Mouse (Mus musculus) hindbrain, embryonic 14.5 days (tissue): ENCODE measurements at regions not wholly inside any gene's neighbourhood (a gene's known extent, or its start where the extent isn't known, plus 50 kb on each side); places are given as distances from the start of the nearest gene placed in this dataset.

Experiments
- ATAC-seq: fragments of 200-750 bp; cut with Nextera tagmentation; 2 replicates; pipeline ENCODE4 v1.8.0; 2017; ENCODE audit warnings: moderate number of reproducible peaks, mild to moderate bottlenecking, moderate TSS enrichment, moderate library complexity; ENCODE audit not compliant: low FRiP score
- DNase-seq: peaks from one replicate; pipeline ENCODE4 v3.0.0-alpha.2; 2015; ENCODE audit warnings: low spot score
- H3K27ac ChIP-seq: fragments of 300-500 bp; sonication (generic); 2 replicates; pipeline ENCODE4 v1.5.1; 2014; ENCODE audit warnings: mild to moderate bottlenecking, moderate library complexity
- H3K27me3 ChIP-seq: fragments of 300-500 bp; sonication (generic); 2 replicates; pipeline ENCODE4 v1.6.1; 2014; ENCODE audit warnings: mild to moderate bottlenecking, low read length, mixed read lengths; ENCODE audit not compliant: control insufficient read depth, insufficient read depth
- H3K36me3 ChIP-seq: fragments of 300-500 bp; sonication (generic); replicated peaks from 2 replicates; pipeline ENCODE4 v1.6.1; 2014; ENCODE audit not compliant: control insufficient read depth, insufficient read depth
- H3K4me1 ChIP-seq: fragments of 300-500 bp; sonication (generic); replicated peaks from 2 replicates; pipeline ENCODE4 v1.6.1; 2014; ENCODE audit warnings: antibody characterized with exemption, low read length, mixed read lengths; ENCODE audit not compliant: control insufficient read depth, insufficient read depth
- H3K4me2 ChIP-seq: fragments of 300-500 bp; sonication (generic); replicated peaks from 2 replicates; pipeline ENCODE4 v1.6.1; 2014; ENCODE audit warnings: mild to moderate bottlenecking, moderate library complexity
- H3K4me3 ChIP-seq: fragments of 300-500 bp; sonication (generic); replicated peaks from 2 replicates; pipeline ENCODE4 v1.5.1; 2014; ENCODE audit warnings: mild to moderate bottlenecking, low read length
- H3K9ac ChIP-seq: fragments of 300-500 bp; sonication (generic); 2 replicates; pipeline ENCODE4 v1.6.1; 2014
- H3K9me3 ChIP-seq: fragments of 300-500 bp; sonication (generic); 2 replicates; pipeline ENCODE4 v1.6.1; 2016; ENCODE audit warnings: low read length; ENCODE audit not compliant: control insufficient read depth
- WGBS: fragments of 180-500 bp; shearing (Covaris S2); extraction: QIAGEN DNeasy Blood & Tissue Kit; methylation state at CpG from one replicate; pipeline ENCODE4 v1.1.7; 2014; 5-methylcytosine and 5-hydroxymethylcytosine counted together

GRCm38 (mm10) chr14:97170841-97171240 lies 651.9 kb upstream of the Klhl1 start:
- Histone ChIP-seq H3K4me2 (no peak overlapping the region), H3K9me3 (no peaks in the 10 kb centered on the region), H3K27ac (no peak overlapping the region), H3K36me3 (no peaks in the 10 kb centered on the region), H3K4me1 (no peaks in the 10 kb centered on the region), H3K4me3 (no peak overlapping the region), H3K9ac (no peak overlapping the region), H3K27me3 (no peaks in the 10 kb centered on the region)
- no peak for ATAC-seq
- no peak for DNase-seq
- 91% methylated on average over 2 of the region's 2 CpGs for WGBS

GRCm38 (mm10) chr14:97165793-97166192 lies 646.9 kb upstream of the Klhl1 start:
- WGBS: 93% methylated on average over 2 of the region's 2 CpGs
- H3K9ac ChIP-seq: no peak overlapping the region
- no peak overlapping the region for H3K27ac ChIP-seq
- H3K27me3 ChIP-seq: no peaks in the 10 kb centered on the region
- no peaks in the 10 kb centered on the region for H3K4me1 ChIP-seq
- H3K36me3 ChIP-seq: no peaks in the 10 kb centered on the region
- H3K4me2 ChIP-seq: no peak overlapping the region
- no peak overlapping the region for H3K4me3 ChIP-seq
- no peak for ATAC-seq
- no peaks in the 10 kb centered on the region for H3K9me3 ChIP-seq
- DNase-seq: no peak

- Histone ChIP-seq H3K36me3 (no peaks in the 10 kb centered on the region), H3K4me1 (no peaks in the 10 kb centered on the region), H3K9me3 (no peaks in the 10 kb centered on the region), H3K9ac (no peak overlapping the region), H3K27ac (no peak overlapping the region), H3K27me3 (no peaks in the 10 kb centered on the region), H3K4me3 (no peak overlapping the region), H3K4me2 (no peak overlapping the region)
- WGBS: 87% methylated on average over 9 of the region's 9 CpGs
- no peak for ATAC-seq
- no peak for DNase-seq
Measured at GRCm38 (mm10) chr14:97148997-97149653, 630.2 kb upstream of the Klhl1 start.

- no peak overlapping the region for H3K9ac ChIP-seq
- no peaks in the 10 kb centered on the region for H3K9me3 ChIP-seq
- DNase-seq (no peak), ATAC-seq (no peak)
- 91% methylated on average over 8 of the region's 8 CpGs for WGBS
- no peaks in the 10 kb centered on the region for H3K4me1 ChIP-seq
- H3K4me2 ChIP-seq: no peak overlapping the region
- H3K27ac ChIP-seq: no peak overlapping the region
- no peaks in the 10 kb centered on the region for H3K27me3 ChIP-seq
- H3K4me3 ChIP-seq: no peak overlapping the region
- no peaks in the 10 kb centered on the region for H3K36me3 ChIP-seq
Measured at GRCm38 (mm10) chr14:97115918-97116635, 597.2 kb upstream of the Klhl1 start.

- Histone ChIP-seq H3K4me3 (no peak overlapping the region), H3K27ac (no peak overlapping the region; the same call in 1 of the 2 replicates), H3K27me3 (no peaks in the 10 kb centered on the region), H3K9me3 (no peaks in the 10 kb centered on the region), H3K36me3 (no peaks in the 10 kb centered on the region), H3K4me1 (no peaks in the 10 kb centered on the region; the same call in 1 of the 2 replicates), H3K9ac (no peak overlapping the region), H3K4me2 (no peak overlapping the region)
- ATAC-seq (no peak), DNase-seq (peak; percentile 26)
- WGBS: 46% methylated on average over 4 of the region's 4 CpGs
Measured at GRCm38 (mm10) chr14:97101090-97101675, 582.3 kb upstream of the Klhl1 start.

- Histone ChIP-seq H3K4me2 (no peak overlapping the region), H3K9me3 (no peaks in the 10 kb centered on the region), H3K36me3 (no peaks in the 10 kb centered on the region), H3K9ac (no peak overlapping the region), H3K27me3 (no peaks in the 10 kb centered on the region), H3K4me1 (no peaks in the 10 kb centered on the region), H3K4me3 (no peak overlapping the region), H3K27ac (no peak overlapping the region)
- WGBS: 84% methylated on average over 7 of the region's 7 CpGs
- ATAC-seq (no peak), DNase-seq (no peak)
Measured at GRCm38 (mm10) chr14:97093389-97093788, 574.5 kb upstream of the Klhl1 start.

GRCm38 (mm10) chr14:97088863-97089262 lies 570.0 kb upstream of the Klhl1 start:
- no peaks in the 10 kb centered on the region for H3K27me3 ChIP-seq
- H3K9ac ChIP-seq: no peak overlapping the region

GRCm38 (mm10) chr14:97087346-97087745 lies 568.4 kb upstream of the Klhl1 start:
- no peak for DNase-seq
- no peaks in the 10 kb centered on the region for H3K27me3 ChIP-seq
- no peaks in the 10 kb centered on the region for H3K4me1 ChIP-seq
- 27% methylated on average over 2 of the region's 2 CpGs for WGBS
- H3K36me3 ChIP-seq: no peaks in the 10 kb centered on the region
- ATAC-seq: no peak; the same call in 1 of the 2 replicates
- H3K27ac ChIP-seq: no peak overlapping the region
- no peak overlapping the region for H3K4me3 ChIP-seq
- H3K9ac ChIP-seq: no peak overlapping the region
- no peaks in the 10 kb centered on the region for H3K9me3 ChIP-seq
- no peak overlapping the region for H3K4me2 ChIP-seq

More at GRCm38 (mm10) chr14:97088863-97089262, 570.0 kb upstream of the Klhl1 start:
- ATAC-seq: no peak
- DNase-seq: no peak
- 93% methylated on average over 4 of the region's 4 CpGs for WGBS
- no peak overlapping the region for H3K4me3 ChIP-seq
- no peaks in the 10 kb centered on the region for H3K9me3 ChIP-seq
- H3K4me1 ChIP-seq: no peaks in the 10 kb centered on the region
- no peaks in the 10 kb centered on the region for H3K36me3 ChIP-seq
- H3K27ac ChIP-seq: no peak overlapping the region
- no peak overlapping the region for H3K4me2 ChIP-seq

GRCm38 (mm10) chr14:97086363-97087309 lies 567.7 kb upstream of the Klhl1 start:
- Histone ChIP-seq H3K4me1 (no peaks in the 10 kb centered on the region), H3K36me3 (no peaks in the 10 kb centered on the region), H3K9me3 (no peaks in the 10 kb centered on the region), H3K4me3 (no peak overlapping the region), H3K27me3 (no peaks in the 10 kb centered on the region), H3K27ac (no peak overlapping the region), H3K4me2 (no peak overlapping the region), H3K9ac (no peak overlapping the region)
- DNase-seq (no peak), ATAC-seq (no peak)
- WGBS: 42% methylated on average over 5 of the region's 5 CpGs
